Mouse (Mus musculus) thymus, postnatal 4 days (tissue): ENCODE data around the gene Rem2.
A peak's percentile ranks its signal among the peaks of the same experiment; 100 is the strongest.

Source experiments
- DNase-seq: peaks from one replicate; pipeline ENCODE4 v3.0.0; 2021

Rem2 gene

GRCm38 (mm10) chr14:54475941-54476844 lies at the start of gene Rem2:
TSS of gene Rem2 (plus strand) at chr14:54476100.
- DNase-seq, result peak; percentile 51

- DNase-seq, result peak; percentile 89
Observed at GRCm38 (mm10) chr14:54426689-54427398, 49.1 kb upstream of the Rem2 start, which contains the start of gene Mrpl52. TSS of gene Mrpl52 (plus strand) at chr14:54426909.

- DNase-seq, result peak; percentile 6
Observed at GRCm38 (mm10) chr14:54427696-54428095, 48.2 kb upstream of the Rem2 start.

- no peak for DNase-seq
Observed at GRCm38 (mm10) chr14:54428421-54428820, 47.5 kb upstream of the Rem2 start.

GRCm38 (mm10) chr14:54429332-54430093 lies 46.4 kb upstream of the Rem2 start:
- DNase-seq, result peak; percentile 58

- no peak for DNase-seq
Observed at GRCm38 (mm10) chr14:54430406-54431145, 45.3 kb upstream of the Rem2 start.

GRCm38 (mm10) chr14:54431334-54432077 lies 44.4 kb upstream of the Rem2 start, which contains the start of gene Mmp14:
TSS of gene Mmp14 (plus strand) at chr14:54431612.
- peak; percentile 69 for DNase-seq

- DNase-seq, result peak; percentile 72
Observed at GRCm38 (mm10) chr14:54432078-54432836, 43.6 kb upstream of the Rem2 start.

- no peak for DNase-seq
Observed at GRCm38 (mm10) chr14:54432837-54433830, 42.8 kb upstream of the Rem2 start.

GRCm38 (mm10) chr14:54433941-54434531 lies 41.9 kb upstream of the Rem2 start:
- DNase-seq, result no peak

- peak; percentile 28 for DNase-seq
Observed at GRCm38 (mm10) chr14:54435194-54435918, 40.5 kb upstream of the Rem2 start.

GRCm38 (mm10) chr14:54439155-54439554 lies 36.7 kb upstream of the Rem2 start:
- no peak for DNase-seq

GRCm38 (mm10) chr14:54439610-54440009 lies 36.3 kb upstream of the Rem2 start:
- no peak for DNase-seq

GRCm38 (mm10) chr14:54440538-54440937 lies 35.4 kb upstream of the Rem2 start:
- DNase-seq, result peak; percentile 15

GRCm38 (mm10) chr14:54441365-54441764 lies 34.5 kb upstream of the Rem2 start:
- peak; percentile 9 for DNase-seq

- no peak for DNase-seq
Observed at GRCm38 (mm10) chr14:54442548-54442947, 33.4 kb upstream of the Rem2 start.

- no peak for DNase-seq
Observed at GRCm38 (mm10) chr14:54443196-54443595, 32.7 kb upstream of the Rem2 start.
